Mouse (Mus musculus) MEL (cell line): ENCODE measurements around the gene Reln. TPM values are rescaled to one million over a fixed set of nuclear protein-coding genes. Genes with fewer than 3 reads are reported as not detected.

Experiments
- DNase-seq: peaks from one replicate; pipeline ENCODE4 v3.0.0; 2011; ENCODE audit warnings: low read depth, low spot score
- H3K27ac ChIP-seq: 2 replicates; pipeline ENCODE4 v1.5.1; 2012; ENCODE audit warnings: low read depth, mild to moderate bottlenecking, control low read depth, low read length, moderate library complexity; ENCODE audit not compliant: control insufficient read depth
- H3K27me3 ChIP-seq, 2 experiments: fragments of 150-350 bp in 1 of 2; sonication (generic) in 1 of 2; 2 replicates each; pipeline ENCODE4 v1.6.1; 2012; ENCODE audit warnings: low read length in 2 of 2, mild to moderate bottlenecking in 2 of 2, improper control_type of control experiment in 1 of 2, moderate library complexity in 1 of 2; ENCODE audit not compliant: insufficient read depth in 2 of 2, control insufficient read depth in 1 of 2
- H3K36me3 ChIP-seq, 2 experiments: 2 replicates each; pipeline ENCODE4 v1.6.1; 2012 to 2014; ENCODE audit warnings: low read length in 2 of 2, improper control_type of control experiment in 1 of 2, inconsistent platforms in 1 of 2, mild to moderate bottlenecking in 1 of 2; ENCODE audit not compliant: insufficient read depth in 2 of 2, control insufficient read depth in 1 of 2
- H3K4me1 ChIP-seq, 2 experiments: fragments of 150-350 bp in 1 of 2; sonication (generic) in 1 of 2; 2 replicates each; pipeline ENCODE4 v1.6.1; 2012; ENCODE audit warnings: low read length in 2 of 2, improper control_type of control experiment in 1 of 2, mild to moderate bottlenecking in 1 of 2; ENCODE audit not compliant: insufficient read depth in 2 of 2, control insufficient read depth in 1 of 2
- H3K4me3 ChIP-seq, 2 experiments: fragments of 150-350 bp in 1 of 2; sonication (generic) in 1 of 2; 2 replicates each; pipeline ENCODE4 v1.5.1; 2012; ENCODE audit warnings: low read depth in 2 of 2, low read length in 2 of 2, mild to moderate bottlenecking in 2 of 2, moderate library complexity in 2 of 2, control low read depth in 1 of 2, improper control_type of control experiment in 1 of 2; ENCODE audit not compliant: control insufficient read depth in 1 of 2, insufficient read depth in 1 of 2
- H3K79me2 ChIP-seq: 2 replicates; pipeline ENCODE4 v1.6.1; 2012; ENCODE audit warnings: mild to moderate bottlenecking, low read length, moderate library complexity; ENCODE audit not compliant: control insufficient read depth, poor library complexity, insufficient read depth
- H3K9ac ChIP-seq: 2 replicates; pipeline ENCODE4 v1.6.1; 2012; ENCODE audit warnings: low read depth, mild to moderate bottlenecking, control low read depth, low read length, moderate library complexity; ENCODE audit not compliant: control insufficient read depth, poor library complexity, severe bottlenecking
- H3K9me3 ChIP-seq: fragments of 150-350 bp; sonication (generic); replicated peaks from 2 replicates; pipeline ENCODE4 v1.6.1; 2012; ENCODE audit warnings: mild to moderate bottlenecking, low read length, improper control_type of control experiment, moderate library complexity; ENCODE audit not compliant: insufficient read depth
- BHLHE40 ChIP-seq: IDR thresholded peaks from 2 replicates; pipeline ENCODE4 v1.6.1; 2012; ENCODE audit warnings: low read depth, mild to moderate bottlenecking, inconsistent platforms, low read length, improper control_type of control experiment, borderline replicate concordance
- CHD1 ChIP-seq: IDR thresholded peaks from 2 replicates; pipeline ENCODE4 v1.6.1; 2012; ENCODE audit warnings: low read depth, mild to moderate bottlenecking, inconsistent platforms, low read length, improper control_type of control experiment
- CTCF ChIP-seq, 3 experiments: IDR thresholded peaks in 2 of 3; conservative IDR thresholded peaks in 1 of 3; 2 replicates each; pipeline ENCODE4 v1.5.1; 2011 to 2012; ENCODE audit warnings: low read length in 3 of 3, low read depth in 2 of 3, mild to moderate bottlenecking in 2 of 3, improper control_type of control experiment in 1 of 3, inconsistent platforms in 1 of 3, mixed read lengths in 1 of 3, moderate library complexity in 1 of 3; ENCODE audit not compliant: control insufficient read depth in 1 of 3, insufficient read depth in 1 of 3, poor library complexity in 1 of 3, severe bottlenecking in 1 of 3
- ELF1 ChIP-seq: IDR thresholded peaks from 2 replicates; pipeline ENCODE4 v1.6.1; 2014; ENCODE audit warnings: low read depth, mild to moderate bottlenecking, inconsistent platforms, low read length, improper control_type of control experiment, moderate library complexity
- EP300 ChIP-seq, 2 experiments: IDR thresholded peaks; 2 replicates each; pipeline ENCODE4 v1.6.1; 2011; ENCODE audit warnings: improper control_type of control experiment in 2 of 2, low read length in 2 of 2, low read depth in 1 of 2, mild to moderate bottlenecking in 1 of 2
- ETS1 ChIP-seq: IDR thresholded peaks from 2 replicates; pipeline ENCODE4 v1.6.1; 2012; ENCODE audit warnings: low read depth, mild to moderate bottlenecking, inconsistent platforms, low read length, improper control_type of control experiment, moderate library complexity
- GABPA ChIP-seq: IDR thresholded peaks from 2 replicates; pipeline ENCODE4 v1.6.1; 2012; ENCODE audit warnings: low read depth, mild to moderate bottlenecking, inconsistent platforms, low read length, improper control_type of control experiment, moderate library complexity
- JUND ChIP-seq: IDR thresholded peaks from 2 replicates; pipeline ENCODE4 v1.6.1; 2011; ENCODE audit warnings: low read depth, mild to moderate bottlenecking, improper control_type of control experiment, low read length
- KAT2A ChIP-seq: conservative IDR thresholded peaks from 2 replicates; pipeline ENCODE4 v1.6.1; 2012; ENCODE audit warnings: low read depth, low read length, improper control_type of control experiment, inconsistent platforms
- MAFK ChIP-seq: IDR thresholded peaks from 2 replicates; pipeline ENCODE4 v1.6.1; 2011; ENCODE audit warnings: low read depth, mild to moderate bottlenecking, low read length, improper control_type of control experiment, borderline replicate concordance
- MAX ChIP-seq: IDR thresholded peaks from 2 replicates; pipeline ENCODE4 v1.6.1; 2011; ENCODE audit warnings: low read length, improper control_type of control experiment
- MAZ ChIP-seq: IDR thresholded peaks from 2 replicates; pipeline ENCODE4 v1.6.1; 2012; ENCODE audit warnings: low read depth, mild to moderate bottlenecking, inconsistent platforms, low read length, improper control_type of control experiment
- MEF2A ChIP-seq: IDR thresholded peaks from 2 replicates; pipeline ENCODE4 v1.6.1; 2014; ENCODE audit warnings: low read depth, mild to moderate bottlenecking, inconsistent platforms, low read length, improper control_type of control experiment; ENCODE audit not compliant: poor library complexity, insufficient replicate concordance, severe bottlenecking; ENCODE audit errors: extremely low read depth
- MYC ChIP-seq: IDR thresholded peaks from 2 replicates; pipeline ENCODE4 v1.6.1; 2011; ENCODE audit warnings: low read depth, mild to moderate bottlenecking, low read length, improper control_type of control experiment, moderate library complexity
- NELFE ChIP-seq: IDR thresholded peaks from 2 replicates; pipeline ENCODE4 v1.6.1; 2011; ENCODE audit warnings: low read depth, low read length, improper control_type of control experiment
- POLR2A ChIP-seq, 2 experiments: IDR thresholded peaks; 2 replicates each; pipeline ENCODE4 v1.6.1; 2011 to 2012; ENCODE audit warnings: low read length in 2 of 2, mild to moderate bottlenecking in 2 of 2, control low read depth in 1 of 2, improper control_type of control experiment in 1 of 2, low read depth in 1 of 2, moderate library complexity in 1 of 2; ENCODE audit not compliant: control insufficient read depth in 1 of 2, insufficient read depth in 1 of 2, poor library complexity in 1 of 2
- POLR2AphosphoS2 ChIP-seq: IDR thresholded peaks from 2 replicates; pipeline ENCODE4 v1.6.1; 2011; ENCODE audit warnings: low read length, improper control_type of control experiment
- POLR2AphosphoS5 ChIP-seq: IDR thresholded peaks from 2 replicates; pipeline ENCODE4 v1.6.1; 2012; ENCODE audit warnings: low read depth, borderline replicate concordance, mild to moderate bottlenecking, inconsistent platforms, low read length, moderate library complexity, mixed read lengths
- RAD21 ChIP-seq: IDR thresholded peaks from 2 replicates; pipeline ENCODE4 v1.6.1; 2011; ENCODE audit warnings: mild to moderate bottlenecking, low read depth, low read length, improper control_type of control experiment
- RCOR1 ChIP-seq: IDR thresholded peaks from 2 replicates; pipeline ENCODE4 v1.6.1; 2012; ENCODE audit warnings: low read depth, mild to moderate bottlenecking, inconsistent platforms, low read length, improper control_type of control experiment
- SIN3A ChIP-seq: IDR thresholded peaks from 2 replicates; pipeline ENCODE4 v1.6.1; 2012; ENCODE audit warnings: low read length, improper control_type of control experiment, inconsistent platforms
- TAL1 ChIP-seq: IDR thresholded peaks from 2 replicates; pipeline ENCODE4 v1.6.1; 2012; ENCODE audit warnings: mild to moderate bottlenecking, inconsistent platforms, low read length, moderate library complexity, mixed read lengths
- TBP ChIP-seq: IDR thresholded peaks from 2 replicates; pipeline ENCODE4 v1.8.0; 2011; ENCODE audit warnings: low read depth, low read length, improper control_type of control experiment
- TCF12 ChIP-seq: IDR thresholded peaks from 2 replicates; pipeline ENCODE4 v1.6.1; 2014; ENCODE audit warnings: low read depth, mild to moderate bottlenecking, inconsistent platforms, low read length, improper control_type of control experiment, moderate library complexity
- UBTF ChIP-seq: IDR thresholded peaks from 2 replicates; pipeline ENCODE4 v1.6.1; 2012; ENCODE audit warnings: low read depth, mild to moderate bottlenecking, inconsistent platforms, low read length, improper control_type of control experiment, moderate library complexity, borderline replicate concordance; ENCODE audit not compliant: insufficient read depth
- USF2 ChIP-seq, 2 experiments: IDR thresholded peaks; 2 replicates each; pipeline ENCODE4 v1.6.1; 2011 to 2012; ENCODE audit warnings: improper control_type of control experiment in 2 of 2, low read length in 2 of 2, borderline replicate concordance in 1 of 2, inconsistent platforms in 1 of 2, low read depth in 1 of 2, mild to moderate bottlenecking in 1 of 2; ENCODE audit not compliant: insufficient read depth in 1 of 2
- ZC3H11A ChIP-seq: IDR thresholded peaks from 2 replicates; pipeline ENCODE4 v1.6.1; 2012; ENCODE audit warnings: low read depth, mild to moderate bottlenecking, inconsistent platforms, low read length, improper control_type of control experiment
- ZMIZ1 ChIP-seq: IDR thresholded peaks from 2 replicates; pipeline ENCODE4 v1.6.1; 2012; ENCODE audit warnings: low read depth, mild to moderate bottlenecking, inconsistent platforms, low read length, improper control_type of control experiment, moderate library complexity
- polyA plus RNA-seq, 2 experiments: library from polyadenylated mRNA; stranded (reverse) in 1 of 2; unstranded in 1 of 2; fragments of >175 nt in 1 of 2; fragments of >200 nt in 1 of 2; gene quantifications; 2 replicates each; pipeline versions ENCODE4 v1.2.1 to v1.2.4; 2012; ENCODE audit warnings: low replicate concordance in 2 of 2, low read depth in 1 of 2; ENCODE audit not compliant: insufficient read length in 2 of 2, insufficient read depth in 1 of 2, missing spikeins in 1 of 2
- total RNA-seq: library from RNA; depleted of rRNA; stranded (reverse); fragments of 300-350 nt; gene quantifications from 2 replicates; pipeline ENCODE4 v1.2.3, GENCODE M21; 2012

The Reln gene
- total and polyA plus RNA-seq, 3 experiments = not detected

DNA sequence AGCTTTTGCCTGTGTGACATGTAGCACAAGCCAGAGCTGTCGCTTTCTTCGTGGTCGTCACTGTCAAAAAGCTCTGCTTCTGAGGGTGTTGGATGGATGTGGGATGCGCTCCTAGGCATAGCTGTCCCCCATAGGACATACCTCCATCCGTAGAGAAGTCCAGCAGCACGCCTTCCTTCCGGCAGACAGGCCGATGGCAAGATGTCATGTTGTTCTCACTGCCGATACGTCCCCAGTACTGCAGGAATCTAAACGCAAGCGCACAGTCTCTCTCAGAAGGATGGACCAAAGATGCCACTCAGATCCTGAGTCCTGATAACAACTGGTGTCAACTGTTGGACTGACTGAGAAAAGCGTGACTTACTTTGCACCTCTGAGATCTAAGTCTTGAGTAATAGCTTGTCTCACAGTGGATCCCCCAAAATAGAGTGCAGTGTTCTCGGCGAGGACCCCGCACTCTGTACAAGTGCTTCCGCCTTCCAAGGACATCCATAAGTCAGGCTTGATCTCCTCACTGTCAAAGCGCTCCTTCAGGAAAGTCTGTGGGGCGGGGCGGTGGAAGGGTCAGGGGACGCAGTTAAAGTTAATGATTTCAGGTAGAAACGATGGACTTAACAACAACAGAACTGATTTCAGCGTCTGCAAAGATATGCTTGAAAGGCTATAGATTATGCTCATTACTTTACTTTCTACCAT is 431.5 kb downstream of the Reln start:
- Histone ChIP-seq H3K9ac (no peak overlapping the region), H3K4me1 (no peaks in the 10 kb centered on the region), H3K27ac (no peak overlapping the region), H3K79me2 (no peaks in the 10 kb centered on the region), H3K36me3 (no peaks in the 10 kb centered on the region), H3K4me3 (no peak overlapping the region), H3K27me3 (no peaks in the 10 kb centered on the region), H3K9me3 (no peaks in the 10 kb centered on the region)
- TF ChIP-seq RAD21 = no peak
- TF ChIP-seq SIN3A = no peak
- TF ChIP-seq MAZ = no peak
- no peak for TF ChIP-seq TAL1
- no peak for TF ChIP-seq ZMIZ1
- no peak for TF ChIP-seq TCF12
- no peak for TF ChIP-seq POLR2AphosphoS5
- no peak for TF ChIP-seq USF2 (IDR thresholded peaks at IDR 0.05; ENCODE audit: borderline replicate concordance in 1 of 2, insufficient read depth in 1 of 2, low read depth in 1 of 2, low read length in 2 of 2)
- TF ChIP-seq ELF1 = no peak
- no peak for TF ChIP-seq BHLHE40
- TF ChIP-seq MAFK = no peak
- no peak for TF ChIP-seq GABPA
- no peak for TF ChIP-seq RCOR1
- no peak for TF ChIP-seq MAX
- no peak for TF ChIP-seq ZC3H11A
- no peak for TF ChIP-seq KAT2A
- no peak for TF ChIP-seq POLR2A (IDR thresholded peaks at IDR 0.05; ENCODE audit: control insufficient read depth in 1 of 2, insufficient read depth in 1 of 2, low read depth in 1 of 2, low read length in 2 of 2, poor library complexity in 1 of 2)
- no peak for TF ChIP-seq POLR2AphosphoS2
- DNase-seq = no peak

DNA sequence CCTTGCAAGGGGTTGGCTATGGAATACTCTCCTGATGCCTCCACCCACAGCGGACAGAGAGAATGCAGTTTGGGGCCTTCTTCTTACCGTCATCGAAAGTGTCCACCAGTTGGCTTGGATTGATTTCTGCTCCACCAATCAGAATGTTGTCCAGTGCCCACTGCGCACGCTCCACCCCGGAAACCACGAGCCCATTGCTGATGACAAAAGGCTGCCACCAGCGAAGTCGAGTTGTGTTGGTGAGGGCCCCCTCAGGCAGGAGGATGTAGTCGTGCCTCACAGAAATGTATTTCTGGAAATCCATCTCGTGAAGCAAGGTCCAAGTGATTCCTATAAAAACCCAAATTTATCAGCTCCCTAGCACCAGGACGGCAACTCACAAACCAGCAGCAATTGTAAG is 433.8 kb downstream of the Reln start:
- no peak for DNase-seq

More for the DNA sequence above, 433.8 kb downstream of the Reln start:
- Histone ChIP-seq H3K4me3 (no peak overlapping the region), H3K36me3 (no peaks in the 10 kb centered on the region), H3K27ac (no peak overlapping the region), H3K79me2 (no peaks in the 10 kb centered on the region), H3K4me1 (no peaks in the 10 kb centered on the region), H3K27me3 (no peaks in the 10 kb centered on the region), H3K9ac (no peak overlapping the region), H3K9me3 (no peaks in the 10 kb centered on the region)
- TF ChIP-seq TBP = no peak
- no peak for TF ChIP-seq EP300 (IDR thresholded peaks at IDR 0.05; ENCODE audit: low read depth in 1 of 2, low read length in 2 of 2)
- no peak for TF ChIP-seq ETS1
- no peak for TF ChIP-seq MAFK
- no peak for TF ChIP-seq CHD1
- TF ChIP-seq JUND = no peak
- no peak for TF ChIP-seq ZMIZ1
- TF ChIP-seq KAT2A = no peak
- no peak for TF ChIP-seq TAL1
- TF ChIP-seq UBTF = no peak
- TF ChIP-seq CTCF (IDR thresholded peaks at IDR 0.05 in 2 of 3, conservative IDR thresholded peaks at IDR 0.05 in 1 of 3; ENCODE audit: control insufficient read depth in 1 of 3, insufficient read depth in 1 of 3, low read depth in 2 of 3, low read length in 3 of 3, poor library complexity in 1 of 3, severe bottlenecking in 1 of 3) = no peak
- no peak for TF ChIP-seq ZC3H11A
- TF ChIP-seq SIN3A = no peak
- no peak for TF ChIP-seq USF2 (IDR thresholded peaks at IDR 0.05; ENCODE audit: borderline replicate concordance in 1 of 2, insufficient read depth in 1 of 2, low read depth in 1 of 2, low read length in 2 of 2)
- TF ChIP-seq MEF2A = no peak
- no peak for TF ChIP-seq NELFE
- TF ChIP-seq MYC = no peak
- no peak for TF ChIP-seq GABPA
- no peak for TF ChIP-seq POLR2AphosphoS2
- TF ChIP-seq BHLHE40 = no peak
